Mouse (Mus musculus): ENCODE measurements around the gene Crnkl1. TPM values are rescaled to one million over a fixed set of nuclear protein-coding genes. Genes with fewer than 3 reads are reported as not detected.
"Not testable (repeated sequence)": the region's sequence is repeated elsewhere in the genome, so short reads cannot be mapped to it uniquely, and the experiment has no call there.

Gene Crnkl1
- polyA plus RNA-seq, 1 experiment from 2014 or later = 20.7 TPM

DNA sequence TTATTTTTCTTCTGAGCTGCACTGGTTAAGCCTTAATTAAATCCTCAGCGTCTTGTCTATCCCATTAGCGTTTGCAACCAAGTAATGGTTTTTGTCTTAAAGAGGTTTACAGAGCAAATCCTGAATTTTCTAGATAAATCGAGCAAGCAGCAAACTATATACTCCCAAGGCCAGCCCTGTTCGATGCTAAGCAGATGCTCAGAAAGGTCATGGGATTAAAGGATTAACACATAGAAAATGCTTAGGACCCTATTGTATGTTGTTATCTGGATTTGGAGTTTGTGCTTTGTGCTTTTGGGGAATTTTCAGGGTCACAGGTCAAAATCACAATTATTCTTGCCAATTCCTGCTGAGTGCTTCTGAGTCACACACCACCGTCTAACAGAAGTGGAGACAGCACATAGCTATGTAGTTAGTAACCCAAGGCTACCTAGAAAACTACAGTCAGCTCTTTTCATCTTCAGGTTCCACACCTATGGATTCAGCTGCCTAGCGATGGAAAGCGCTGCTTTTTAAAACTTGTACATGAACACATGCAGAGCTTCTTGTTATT is 13.7 kb upstream of the Crnkl1 start:
- 72% methylated on average over 7 of the region's 7 CpGs for WGBS
- H3K4me2 ChIP-seq (ENCODE audit: low read depth, low read length) = no peak overlapping the region
- H3K4me3 ChIP-seq (ENCODE audit: low read length) = no peak overlapping the region
- H3K9me3 ChIP-seq (replicated peaks; ENCODE audit: control insufficient read depth, low read length) = no peaks in the 10 kb centered on the region
- H3K9ac ChIP-seq (ENCODE audit: low read length) = no peak overlapping the region
- ATAC-seq (replicated peaks; ENCODE audit: extremely low read depth, insufficient read depth, low FRiP score) = no peak
- no peaks in the 10 kb centered on the region for H3K4me1 ChIP-seq (ENCODE audit: control insufficient read depth, insufficient read depth, low read length)
- no peaks in the 10 kb centered on the region for H3K27me3 ChIP-seq (ENCODE audit: control insufficient read depth, insufficient read depth, low read length)
- H3K36me3 ChIP-seq (ENCODE audit: control insufficient read depth, insufficient read depth) = no peaks in the 10 kb centered on the region
- H3K27ac ChIP-seq (ENCODE audit: low read length) = no peak overlapping the region

DNA sequence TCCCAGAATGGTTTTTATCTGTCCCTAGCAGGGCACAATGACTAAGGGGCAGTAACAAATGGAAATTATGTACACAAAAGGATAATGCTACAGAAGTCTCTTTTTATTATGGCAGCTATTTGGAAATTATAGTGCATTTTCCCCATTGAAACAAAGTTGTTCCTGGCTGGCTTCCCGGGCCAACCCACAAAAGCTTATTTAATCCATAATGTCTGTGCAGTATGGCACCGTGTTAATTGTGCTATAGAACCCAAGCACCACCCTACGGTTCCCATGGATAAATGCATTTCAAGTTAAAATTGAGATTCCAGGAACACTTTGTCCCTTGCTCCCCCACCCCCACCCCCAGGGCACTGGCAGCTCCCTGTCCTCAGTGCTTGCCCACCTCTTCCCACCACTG is 9.5 kb upstream of the Crnkl1 start:
- ATAC-seq (replicated peaks; ENCODE audit: extremely low read depth, insufficient read depth, low FRiP score) = no peak
- Histone ChIP-seq H3K4me2 (ENCODE audit: low read depth, low read length) (no peak overlapping the region), H3K9ac (ENCODE audit: low read length) (no peak overlapping the region), H3K27me3 (ENCODE audit: control insufficient read depth, insufficient read depth, low read length) (no peaks in the 10 kb centered on the region), H3K4me3 (ENCODE audit: low read length) (no peak overlapping the region), H3K36me3 (ENCODE audit: control insufficient read depth, insufficient read depth) (no peaks in the 10 kb centered on the region), H3K4me1 (ENCODE audit: control insufficient read depth, insufficient read depth, low read length) (no peaks in the 10 kb centered on the region), H3K27ac (ENCODE audit: low read length) (no peak overlapping the region), H3K9me3 (replicated peaks; ENCODE audit: control insufficient read depth, low read length) (no peaks in the 10 kb centered on the region)
- WGBS = 85% methylated on average over 3 of the region's 3 CpGs

DNA sequence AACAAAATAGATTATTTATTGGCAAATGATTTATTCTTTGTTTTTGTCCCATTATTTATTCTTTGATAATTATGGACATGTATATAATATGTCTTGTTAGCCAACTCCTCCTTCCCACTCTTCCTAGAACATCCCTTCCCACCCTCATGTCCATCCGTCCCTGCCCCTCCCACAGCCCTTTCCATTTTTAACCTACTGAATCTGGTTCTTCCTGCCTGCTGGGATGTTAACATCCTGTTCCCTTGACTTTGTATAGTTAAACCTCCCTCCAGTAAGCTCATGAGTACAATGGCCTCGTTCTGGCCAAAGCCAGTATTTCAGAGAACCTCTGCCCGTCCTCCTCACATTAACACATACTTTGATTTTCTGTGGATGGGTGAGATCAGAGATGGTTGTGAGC is 6.6 kb upstream of the Crnkl1 start:
- WGBS = 47% methylated on average over 3 of the region's 3 CpGs
- Histone ChIP-seq H3K9me3 (replicated peaks; ENCODE audit: control insufficient read depth, low read length) (no peaks in the 10 kb centered on the region), H3K27me3 (ENCODE audit: control insufficient read depth, insufficient read depth, low read length) (no peaks in the 10 kb centered on the region), H3K9ac (ENCODE audit: low read length) (no peak overlapping the region), H3K27ac (ENCODE audit: low read length) (no peak overlapping the region), H3K4me2 (ENCODE audit: low read depth, low read length) (no peak overlapping the region), H3K4me1 (ENCODE audit: control insufficient read depth, insufficient read depth, low read length) (peaks cover 2% of the 10 kb centered on the region; the same call in 1 of the 2 replicates), H3K4me3 (ENCODE audit: low read length) (no peak overlapping the region), H3K36me3 (ENCODE audit: control insufficient read depth, insufficient read depth) (no peaks in the 10 kb centered on the region)
- ATAC-seq (replicated peaks; ENCODE audit: extremely low read depth, insufficient read depth, low FRiP score) = no peak

DNA sequence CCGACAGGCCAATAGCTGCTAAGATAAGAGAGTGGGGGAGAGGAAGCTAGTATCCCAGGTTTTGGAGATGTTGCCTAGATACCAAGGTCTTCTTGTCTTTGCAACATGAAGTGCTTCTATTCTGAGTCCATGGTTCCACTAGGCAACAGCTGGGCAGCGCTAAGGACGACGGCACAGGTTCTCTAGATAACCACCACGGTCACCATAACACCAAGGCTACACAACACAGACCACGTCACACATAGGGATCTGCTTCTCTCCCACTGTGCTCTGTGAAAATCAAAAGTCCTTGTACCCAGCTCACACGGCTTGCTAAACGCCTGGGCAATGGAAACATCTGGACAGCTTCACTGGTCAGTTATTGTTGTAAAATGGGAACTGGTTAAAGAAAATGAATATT is 2.2 kb upstream of the Crnkl1 start:
- Histone ChIP-seq H3K27ac (ENCODE audit: low read length) (no peak overlapping the region; the same call in 1 of the 2 replicates), H3K4me3 (ENCODE audit: low read length) (peak overlapping the region; percentile 5; the same call in 1 of the 2 replicates), H3K4me1 (ENCODE audit: control insufficient read depth, insufficient read depth, low read length) (peaks cover 10% of the 10 kb centered on the region), H3K9me3 (replicated peaks; ENCODE audit: control insufficient read depth, low read length) (no peaks in the 10 kb centered on the region), H3K9ac (ENCODE audit: low read length) (no peak overlapping the region), H3K27me3 (ENCODE audit: control insufficient read depth, insufficient read depth, low read length) (no peaks in the 10 kb centered on the region), H3K36me3 (ENCODE audit: control insufficient read depth, insufficient read depth) (no peaks in the 10 kb centered on the region), H3K4me2 (ENCODE audit: low read depth, low read length) (peak overlapping the region; percentile 40)
- ATAC-seq (replicated peaks; ENCODE audit: extremely low read depth, insufficient read depth, low FRiP score) = peak; percentile 28; the same call in 1 of the 2 replicates
- 46% methylated on average over 8 of the region's 8 CpGs for WGBS

DNA sequence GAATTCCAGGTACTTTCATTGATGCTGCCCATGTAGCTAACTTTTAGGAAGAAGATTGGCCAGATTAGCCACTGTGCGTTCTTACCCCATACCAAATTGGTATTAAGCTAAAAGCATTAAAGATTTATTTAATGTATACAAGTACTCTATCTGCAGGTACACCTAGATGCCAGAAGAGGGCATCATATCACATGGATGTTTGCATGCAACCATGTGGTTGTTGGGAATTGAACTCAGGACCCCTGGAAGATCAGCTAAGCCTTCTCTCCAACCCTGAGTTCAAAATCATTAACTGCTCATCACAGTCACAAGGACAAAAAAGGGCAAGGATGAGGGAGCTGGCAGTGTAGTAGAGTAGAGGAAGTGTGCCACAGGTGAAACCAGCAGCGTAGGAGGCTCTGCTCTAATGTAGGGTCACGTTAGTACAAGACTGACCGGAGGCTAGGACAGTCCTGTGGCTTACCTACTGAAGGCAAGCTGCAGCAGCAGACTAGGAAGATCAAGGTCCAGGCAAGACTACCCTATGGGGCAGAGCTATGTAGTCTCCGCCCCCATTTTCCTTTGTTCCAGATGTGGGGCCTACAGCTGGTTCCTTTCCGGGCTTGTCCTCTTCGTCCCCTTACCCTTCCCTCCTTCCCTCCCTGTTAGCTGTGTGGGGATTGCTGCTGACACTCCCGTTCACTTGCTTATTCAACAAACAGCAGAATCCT is 13.7 kb downstream of the Crnkl1 start:
- Histone ChIP-seq H3K9ac (ENCODE audit: low read length) (no peak overlapping the region), H3K36me3 (ENCODE audit: control insufficient read depth, insufficient read depth) (peaks cover 56% of the 10 kb centered on the region), H3K4me2 (ENCODE audit: low read depth, low read length) (no peak overlapping the region), H3K27ac (ENCODE audit: low read length) (no peak overlapping the region), H3K4me3 (ENCODE audit: low read length) (no peak overlapping the region), H3K9me3 (replicated peaks; ENCODE audit: control insufficient read depth, low read length) (no peaks in the 10 kb centered on the region), H3K27me3 (ENCODE audit: control insufficient read depth, insufficient read depth, low read length) (no peaks in the 10 kb centered on the region), H3K4me1 (ENCODE audit: control insufficient read depth, insufficient read depth, low read length) (no peaks in the 10 kb centered on the region)
- 82% methylated on average over 8 of the region's 8 CpGs for WGBS
- ATAC-seq (replicated peaks; ENCODE audit: extremely low read depth, insufficient read depth, low FRiP score) = no peak

DNA sequence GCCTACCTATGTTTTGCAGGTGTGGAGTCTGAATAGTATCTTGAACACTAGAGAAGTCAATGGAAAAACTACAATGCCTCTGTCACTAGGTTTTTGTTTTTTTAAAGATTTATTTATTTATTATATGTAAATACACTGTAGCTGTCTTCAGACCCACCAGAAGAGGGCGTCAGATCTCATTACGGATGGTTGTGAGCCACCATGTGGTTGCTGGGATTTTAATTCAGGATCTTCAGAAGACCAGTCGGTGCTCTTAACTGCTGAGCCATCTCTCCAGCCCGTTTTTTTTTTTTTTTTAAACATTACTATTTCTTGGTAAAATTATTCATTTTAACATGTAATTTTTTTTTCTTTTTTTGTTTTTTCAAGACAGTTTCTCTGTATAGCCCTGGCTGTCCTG is 28.9 kb downstream of the Crnkl1 start:
- 46% methylated on average over 4 of the region's 4 CpGs for WGBS
- ATAC-seq (replicated peaks; ENCODE audit: extremely low read depth, insufficient read depth, low FRiP score); H3K27me3 ChIP-seq (ENCODE audit: control insufficient read depth, insufficient read depth, low read length); H3K4me2 ChIP-seq (ENCODE audit: low read depth, low read length); H3K36me3 ChIP-seq (ENCODE audit: control insufficient read depth, insufficient read depth); H3K9me3 ChIP-seq (replicated peaks; ENCODE audit: control insufficient read depth, low read length); H3K27ac ChIP-seq (ENCODE audit: low read length); H3K9ac ChIP-seq (ENCODE audit: low read length); H3K4me3 ChIP-seq (ENCODE audit: low read length): not testable (repeated sequence)
- peaks cover 16% of the 10 kb centered on the region for H3K4me1 ChIP-seq (ENCODE audit: control insufficient read depth, insufficient read depth, low read length)

DNA sequence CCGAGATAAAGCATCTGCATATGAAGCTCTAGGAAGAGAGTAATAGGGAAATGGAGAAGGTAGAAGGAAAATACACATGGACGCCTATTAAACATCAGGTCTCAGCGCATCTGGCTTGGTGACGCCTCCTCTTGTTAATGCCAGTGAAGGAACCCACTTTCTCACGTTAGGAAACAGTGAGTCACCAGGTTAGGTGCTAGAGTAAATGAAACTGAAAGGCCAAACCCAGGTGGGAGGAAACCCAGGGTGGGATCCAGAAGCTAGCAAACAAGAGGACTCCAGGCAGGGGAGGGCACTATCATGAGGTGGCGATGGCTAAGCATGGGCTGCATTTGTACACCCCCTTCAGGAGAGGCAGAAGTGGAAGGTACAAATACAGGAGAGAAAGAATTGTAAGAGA is 29.7 kb downstream of the Crnkl1 start:
- Histone ChIP-seq H3K4me2 (ENCODE audit: low read depth, low read length) (no peak overlapping the region), H3K9me3 (replicated peaks; ENCODE audit: control insufficient read depth, low read length) (no peaks in the 10 kb centered on the region), H3K4me3 (ENCODE audit: low read length) (no peak overlapping the region), H3K27me3 (ENCODE audit: control insufficient read depth, insufficient read depth, low read length) (no peaks in the 10 kb centered on the region), H3K36me3 (ENCODE audit: control insufficient read depth, insufficient read depth) (peaks cover 3% of the 10 kb centered on the region), H3K4me1 (ENCODE audit: control insufficient read depth, insufficient read depth, low read length) (peaks cover 16% of the 10 kb centered on the region), H3K27ac (ENCODE audit: low read length) (no peak overlapping the region), H3K9ac (ENCODE audit: low read length) (no peak overlapping the region)
- no peak for ATAC-seq (replicated peaks; ENCODE audit: extremely low read depth, insufficient read depth, low FRiP score)
- WGBS = 70% methylated on average over 6 of the region's 6 CpGs

DNA sequence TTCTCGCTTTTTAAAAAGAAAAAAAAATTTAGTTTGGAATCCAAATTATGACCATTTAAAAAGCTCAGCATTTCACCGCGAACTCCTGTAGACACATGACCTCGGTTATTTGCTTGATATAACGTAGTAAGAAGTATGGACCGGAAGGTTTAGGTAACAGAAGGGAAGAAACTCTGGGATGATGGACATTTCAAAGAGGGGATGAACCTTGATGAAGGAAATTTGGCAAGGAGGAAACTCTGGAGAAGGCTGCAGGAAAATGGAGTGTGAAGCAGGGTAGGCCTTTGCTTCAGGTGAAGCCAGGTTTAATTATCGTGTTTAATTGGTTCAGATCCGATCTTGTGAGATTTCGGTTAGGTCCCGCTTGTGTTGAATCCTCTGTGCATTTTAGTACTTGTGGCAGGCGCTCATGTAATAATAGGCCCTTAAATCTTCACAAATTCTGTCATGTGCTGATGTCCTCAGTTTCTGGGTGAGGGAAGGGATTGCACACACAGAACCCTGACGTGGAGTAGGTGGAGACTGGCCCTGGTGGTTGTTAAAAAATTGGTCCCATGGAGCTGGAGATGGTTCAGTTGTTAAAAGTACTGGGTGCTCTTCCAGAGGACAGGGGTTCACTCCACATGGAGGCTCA is 30.7 kb downstream of the Crnkl1 start:
- H3K36me3 ChIP-seq (ENCODE audit: control insufficient read depth, insufficient read depth) = no peaks in the 10 kb centered on the region; the same call in 1 of the 2 replicates
- H3K4me3 ChIP-seq (ENCODE audit: low read length) = peak overlapping the region; percentile 79
- 0 out of 2 replicates have a peak overlapping the region, but pooled peaks have one; percentile 4 for H3K27ac ChIP-seq (ENCODE audit: low read length)
- peaks cover 16% of the 10 kb centered on the region for H3K4me1 ChIP-seq (ENCODE audit: control insufficient read depth, insufficient read depth, low read length)
- peak overlapping the region; percentile 80 for H3K4me2 ChIP-seq (ENCODE audit: low read depth, low read length)
- no peaks in the 10 kb centered on the region for H3K9me3 ChIP-seq (replicated peaks; ENCODE audit: control insufficient read depth, low read length)
- peak overlapping the region; percentile 88 for H3K9ac ChIP-seq (ENCODE audit: low read length)
- 23% methylated on average over 12 of the region's 12 CpGs for WGBS
- no peaks in the 10 kb centered on the region for H3K27me3 ChIP-seq (ENCODE audit: control insufficient read depth, insufficient read depth, low read length)
- ATAC-seq (replicated peaks; ENCODE audit: extremely low read depth, insufficient read depth, low FRiP score) = no peak

All from heart, embryonic 16.5 days (tissue).